Mouse (Mus musculus): ENCODE data around the gene Mrtfa.
A peak's percentile ranks its signal among the peaks of the same experiment; 100 is the strongest.

Gene Mrtfa

GRCm38 (mm10) chr15:81154846-81155624, 35.5 kb downstream of the Mrtfa start:
- no peak for DNase-seq

GRCm38 (mm10) chr15:81141956-81142576, 48.5 kb downstream of the Mrtfa start:
- no peak for DNase-seq

- DNase-seq: no peak
Measured at GRCm38 (mm10) chr15:81140004-81140403, 50.6 kb downstream of the Mrtfa start.

GRCm38 (mm10) chr15:81137298-81137697, 53.3 kb downstream of the Mrtfa start:
- no peak for DNase-seq

GRCm38 (mm10) chr15:81133781-81134180, 56.8 kb downstream of the Mrtfa start:
- DNase-seq: no peak

GRCm38 (mm10) chr15:81131152-81131551, 59.4 kb downstream of the Mrtfa start:
- DNase-seq: no peak

- peak; percentile 18 for DNase-seq
Measured at GRCm38 (mm10) chr15:81129970-81130369, 60.6 kb downstream of the Mrtfa start.

GRCm38 (mm10) chr15:81128155-81128838, 62.3 kb downstream of the Mrtfa start:
- no peak for DNase-seq

- DNase-seq: no peak
Measured at GRCm38 (mm10) chr15:81124282-81124681, 66.3 kb downstream of the Mrtfa start.

- no peak for DNase-seq
Measured at GRCm38 (mm10) chr15:81123122-81123521, 67.4 kb downstream of the Mrtfa start.

- no peak for DNase-seq
Measured at GRCm38 (mm10) chr15:81122535-81122934, 68.0 kb downstream of the Mrtfa start.

- no peak for DNase-seq
Measured at GRCm38 (mm10) chr15:81122078-81122477, 68.5 kb downstream of the Mrtfa start.

- DNase-seq: no peak
Measured at GRCm38 (mm10) chr15:81120946-81121345, 69.6 kb downstream of the Mrtfa start.

- no peak for DNase-seq
Measured at GRCm38 (mm10) chr15:81120140-81120539, 70.4 kb downstream of the Mrtfa start.

- no peak for DNase-seq
Measured at GRCm38 (mm10) chr15:81118226-81118625, 72.3 kb downstream of the Mrtfa start.

GRCm38 (mm10) chr15:81112589-81112988, 78.0 kb downstream of the Mrtfa start:
- no peak for DNase-seq

- no peak for DNase-seq
Measured at GRCm38 (mm10) chr15:81110315-81110714, 80.2 kb downstream of the Mrtfa start.

- DNase-seq: peak; percentile 75
Measured at GRCm38 (mm10) chr15:81105962-81106361, 84.6 kb downstream of the Mrtfa start.

- peak; percentile 36 for DNase-seq
Measured at GRCm38 (mm10) chr15:81104585-81105259, 85.8 kb downstream of the Mrtfa start.

GRCm38 (mm10) chr15:81103500-81103899, 87.1 kb downstream of the Mrtfa start:
- DNase-seq: peak; percentile 22

GRCm38 (mm10) chr15:81102274-81102879, 88.2 kb downstream of the Mrtfa start:
- DNase-seq: no peak

GRCm38 (mm10) chr15:81101316-81101715, 89.2 kb downstream of the Mrtfa start:
- DNase-seq: no peak

- DNase-seq: peak; percentile 25
Measured at GRCm38 (mm10) chr15:81099269-81099668, 91.3 kb downstream of the Mrtfa start.
